Mouse (Mus musculus) right cerebral cortex, postnatal 36 days (tissue): ENCODE data around the gene Disc1.

ENCODE experiments used
- DNase-seq, 2 experiments: peaks; one replicate each; pipeline ENCODE4 v3.0.0; 2022; ENCODE audit warnings: low spot score in 2 of 2, mixed read lengths in 1 of 2

Disc1 gene

DNA sequence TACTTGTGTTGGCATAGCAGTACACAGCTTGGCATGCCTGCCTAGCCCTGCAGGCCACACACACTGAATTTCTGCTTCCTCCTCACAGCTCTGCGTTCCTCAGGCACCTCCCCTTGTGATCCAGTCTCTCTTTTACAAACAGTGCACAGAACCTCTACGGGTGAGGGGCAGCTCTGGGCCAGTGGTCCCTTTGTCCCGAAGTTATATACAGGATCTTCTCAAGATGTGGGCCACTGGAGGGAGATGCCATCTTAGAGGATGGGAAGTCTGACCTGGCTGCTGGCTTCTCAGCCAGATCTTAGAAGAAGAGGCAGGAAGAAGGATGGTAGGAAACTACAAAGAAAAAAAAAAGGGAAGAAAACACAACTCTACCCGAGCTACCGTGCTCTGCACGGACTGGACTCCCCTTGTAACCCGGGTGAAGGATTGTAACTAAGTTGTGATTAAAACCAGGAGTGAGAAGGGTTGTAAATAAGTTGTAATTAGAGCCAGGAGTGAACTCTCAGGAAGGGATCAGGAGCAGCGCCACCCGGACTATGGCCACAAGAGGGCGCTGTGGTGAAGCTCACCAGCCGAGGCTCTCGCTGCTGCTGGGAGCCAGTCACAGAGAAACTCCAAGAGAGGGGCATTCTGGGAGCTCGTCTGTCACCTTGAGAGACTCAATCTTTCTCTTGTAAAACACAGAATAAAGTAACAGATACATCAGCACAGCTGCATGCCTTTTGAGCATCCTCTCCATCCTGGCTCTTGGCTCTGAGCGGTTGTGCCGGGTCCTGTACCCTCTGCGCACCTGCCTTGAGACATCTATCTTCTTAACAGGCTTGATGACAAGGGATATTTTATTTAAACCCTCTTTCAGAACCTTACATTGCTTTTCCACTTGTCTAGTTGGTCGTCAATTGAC, 129.8 kb downstream of the Disc1 start:
- peak; percentile 58 to 61 for DNase-seq

- no peak for DNase-seq
Observed at GRCm38 (mm10) chr8:125184452-125184817, 130.4 kb downstream of the Disc1 start.

GRCm38 (mm10) chr8:125184881-125185280, 130.9 kb downstream of the Disc1 start:
- no peak for DNase-seq

GRCm38 (mm10) chr8:125187044-125187443, 133.0 kb downstream of the Disc1 start:
- DNase-seq = no peak

- no peak for DNase-seq
Observed at GRCm38 (mm10) chr8:125193701-125194100, 139.7 kb downstream of the Disc1 start.

GRCm38 (mm10) chr8:125195121-125195520, 141.1 kb downstream of the Disc1 start:
- no peak for DNase-seq

DNA sequence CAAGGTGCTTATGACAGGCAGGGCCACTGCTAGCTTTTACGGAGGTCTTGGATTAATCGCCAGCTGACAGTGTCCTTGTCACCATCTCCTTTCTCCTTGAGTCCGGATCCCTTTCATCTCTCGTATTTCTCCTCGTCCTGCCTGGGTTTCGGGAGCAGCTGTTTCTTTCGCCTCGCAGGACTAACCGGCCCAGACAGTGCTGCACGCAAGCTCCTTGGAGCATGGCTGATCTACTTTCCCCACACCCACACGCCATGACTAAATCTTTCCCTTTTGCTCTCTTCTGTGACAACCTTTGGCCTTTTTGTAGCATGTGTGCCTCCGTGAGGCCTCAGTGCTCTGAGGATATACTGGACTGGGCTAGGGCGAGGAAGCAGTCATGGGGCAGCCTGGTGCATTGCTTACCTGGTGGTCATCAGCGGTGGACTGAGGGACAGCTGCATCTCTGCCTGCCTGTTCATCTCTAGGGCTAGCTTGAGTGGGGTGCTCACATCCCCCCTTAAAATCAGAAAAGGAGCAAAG, 142.6 kb downstream of the Disc1 start:
- DNase-seq = no peak

- no peak for DNase-seq
Observed at GRCm38 (mm10) chr8:125197341-125198002, 143.5 kb downstream of the Disc1 start.

DNA sequence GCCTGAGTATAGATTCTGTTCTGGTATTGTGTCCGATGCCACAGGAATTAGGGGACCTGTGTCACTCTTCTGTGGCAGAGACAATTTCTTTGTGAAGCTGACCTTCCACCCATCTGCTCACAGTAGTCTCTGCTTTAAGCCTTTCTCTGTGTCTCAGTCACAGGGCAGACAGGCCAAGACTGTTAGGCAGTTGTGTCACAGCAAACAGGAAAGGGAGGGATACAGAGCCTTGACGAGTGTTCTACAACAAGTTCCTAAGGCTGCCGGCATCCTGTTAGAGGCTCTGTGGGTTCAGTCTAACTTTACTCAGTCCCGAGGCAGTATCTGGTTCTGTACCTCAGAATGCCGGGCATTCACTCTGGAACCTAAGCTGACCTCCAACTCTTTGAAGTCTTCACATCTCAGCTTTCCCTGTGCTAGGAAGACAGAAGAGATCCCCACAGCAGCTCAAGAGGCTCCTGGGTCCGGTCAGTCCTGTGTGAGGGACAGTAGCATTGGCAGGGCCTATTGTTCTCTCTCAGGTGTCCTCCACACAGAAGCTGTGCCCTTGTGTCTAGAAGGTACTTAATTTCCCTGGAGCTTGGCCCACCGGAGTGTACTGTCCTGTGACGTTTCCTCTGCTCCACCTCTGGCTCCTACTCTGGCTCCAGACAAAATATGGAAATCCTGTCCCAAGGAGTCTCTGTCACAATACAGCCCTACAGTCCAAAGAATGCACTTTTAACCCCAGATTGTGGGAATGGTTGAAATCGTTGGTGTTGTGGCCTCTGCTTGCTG, 144.6 kb downstream of the Disc1 start:
- no peak for DNase-seq

DNA sequence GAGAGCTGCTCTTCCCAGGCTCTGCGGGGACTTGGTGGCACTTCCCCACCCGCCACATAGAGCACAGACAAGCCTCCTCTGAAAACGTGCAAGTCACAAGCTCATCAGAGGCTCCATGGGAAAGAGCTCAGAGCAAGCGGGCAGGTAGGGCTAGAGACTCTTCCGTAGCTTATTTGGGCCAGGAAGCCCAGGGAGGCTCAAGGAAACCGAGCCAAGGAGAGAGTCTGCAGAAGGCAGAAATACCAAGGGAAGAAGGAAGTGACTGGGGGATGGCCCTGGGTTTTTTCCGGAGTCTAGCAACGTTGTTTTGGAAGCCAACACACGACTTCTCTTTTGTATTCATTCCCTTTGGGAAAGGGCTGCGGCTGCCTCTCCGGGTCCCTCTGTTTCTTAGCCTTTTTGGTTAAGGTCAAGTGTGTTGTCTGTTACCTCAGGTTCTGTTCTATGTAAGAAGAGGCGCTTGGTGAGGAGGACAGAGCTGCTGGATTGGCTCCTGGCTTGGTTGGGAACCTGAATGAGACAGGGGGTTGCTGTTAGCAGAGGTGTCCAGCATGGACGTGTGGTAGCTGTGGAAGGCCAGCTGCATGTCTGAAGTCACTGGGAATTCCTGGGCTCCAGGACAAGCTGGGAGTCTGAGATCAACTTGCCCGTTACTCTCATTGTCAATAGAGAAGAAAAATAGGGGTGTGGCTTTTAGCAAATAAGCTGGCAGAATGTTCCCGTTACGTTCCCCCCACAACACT, 145.4 kb downstream of the Disc1 start:
- no peak for DNase-seq

GRCm38 (mm10) chr8:125200273-125200863, 146.4 kb downstream of the Disc1 start:
- no peak for DNase-seq

- no peak for DNase-seq
Observed at GRCm38 (mm10) chr8:125201650-125202049, 147.7 kb downstream of the Disc1 start.

- no peak for DNase-seq
Observed at GRCm38 (mm10) chr8:125203016-125203415, 149.0 kb downstream of the Disc1 start.

- DNase-seq = no peak
Observed at GRCm38 (mm10) chr8:125205556-125205955, 151.6 kb downstream of the Disc1 start.

GRCm38 (mm10) chr8:125206391-125206790, 152.4 kb downstream of the Disc1 start:
- DNase-seq = no peak

GRCm38 (mm10) chr8:125206962-125207361, 153.0 kb downstream of the Disc1 start:
- DNase-seq = no peak

DNA sequence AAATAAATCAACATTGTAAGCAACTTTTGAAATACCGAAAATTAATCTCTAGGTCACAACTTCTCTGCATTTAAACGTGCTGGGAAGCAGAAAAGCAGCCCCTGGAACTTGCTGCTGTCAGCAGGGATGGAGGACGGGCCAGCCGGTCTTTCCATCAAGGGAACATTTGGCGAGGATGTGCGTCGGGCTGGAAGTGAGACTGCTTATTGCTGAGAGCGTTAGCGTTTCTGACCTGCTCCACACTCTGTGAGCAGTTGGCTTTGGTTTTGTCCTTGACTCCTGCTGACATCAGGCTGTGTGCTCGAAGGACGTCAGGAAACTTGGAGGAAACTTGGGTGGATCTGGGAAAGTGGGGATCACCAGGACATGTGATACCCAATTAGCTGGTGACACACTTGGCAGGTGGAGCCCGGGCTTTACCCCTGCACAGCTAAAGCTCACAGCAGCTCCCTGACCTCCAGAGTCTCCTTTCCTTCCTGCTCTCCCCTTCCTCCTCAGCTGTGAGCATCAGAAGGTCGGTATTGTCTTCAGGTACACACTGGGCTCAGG, 158.7 kb downstream of the Disc1 start:
- DNase-seq = no peak

GRCm38 (mm10) chr8:125217902-125218581, 164.0 kb downstream of the Disc1 start:
- no peak for DNase-seq

- DNase-seq = peak; percentile 49 to 80
Observed at GRCm38 (mm10) chr8:125218669-125219068, 164.7 kb downstream of the Disc1 start.

- peak in 1 of 2 experiments; percentile 19 for DNase-seq
Observed at GRCm38 (mm10) chr8:125220608-125221007, 166.6 kb downstream of the Disc1 start.
